In the genomic region with DNA sequence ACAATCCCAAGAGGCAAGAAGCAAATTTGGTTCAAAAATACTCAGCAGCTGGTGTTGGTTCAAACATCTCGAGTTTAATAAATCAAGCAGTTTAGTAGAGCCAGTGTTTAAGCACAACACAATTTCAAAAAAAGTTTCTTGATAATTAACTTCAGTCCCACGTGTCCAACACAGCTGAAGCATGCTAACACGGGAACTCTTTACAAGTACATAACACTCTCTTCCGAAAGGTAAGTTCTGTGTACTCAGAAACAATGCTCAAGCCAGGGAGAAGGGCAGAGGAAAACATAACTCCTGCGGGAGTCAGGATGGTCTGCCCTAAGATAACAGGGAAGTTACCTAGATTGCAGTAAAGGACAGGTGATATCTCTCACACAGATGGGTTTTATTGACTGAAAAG, we compare ENCODE assay signal across 31 mouse cellular contexts.
"Had no signal": no experiment of that assay in that cellular context is flagged by ENCODE, and none has a peak within 500 bp of the region (broad histone marks: within the 10 kb centered on the region; RNA-seq: fewer than 3 reads in every experiment).

No protein-coding gene starts in this region.

- H3K4me1 ChIP-seq: limb, embryonic 10.5 days; limb, embryonic 12.5 days; limb, embryonic 13.5 days; limb, embryonic 15.5 days; liver, embryonic 13.5 days; liver, embryonic 15.5 days; midbrain, embryonic 10.5 days; midbrain, embryonic 12.5 days; midbrain, embryonic 13.5 days; midbrain, embryonic 15.5 days; neural tube, embryonic 12.5 days had no signal

- H3K4me2 ChIP-seq: limb, embryonic 12.5 days; limb, embryonic 13.5 days; limb, embryonic 15.5 days; liver, embryonic 11.5 days; liver, embryonic 12.5 days; liver, embryonic 13.5 days; liver, embryonic 15.5 days; lung, embryonic 14.5 days; lung, embryonic 15.5 days; midbrain, embryonic 12.5 days; midbrain, embryonic 13.5 days; midbrain, embryonic 15.5 days; neural tube, embryonic 12.5 days; neural tube, embryonic 13.5 days had no signal

- ATAC-seq: liver, embryonic 12.5 days; liver, postnatal 0 days; lung, postnatal 0 days; midbrain, embryonic 13.5 days; midbrain, embryonic 15.5 days had no signal

- H3K9ac ChIP-seq: limb, embryonic 12.5 days; limb, embryonic 13.5 days; limb, embryonic 15.5 days; liver, embryonic 12.5 days; liver, embryonic 13.5 days; liver, embryonic 14.5 days; liver, embryonic 15.5 days; liver, postnatal 0 days; lung, embryonic 14.5 days; lung, embryonic 15.5 days; midbrain, embryonic 12.5 days; midbrain, embryonic 13.5 days; midbrain, embryonic 15.5 days; neural tube, embryonic 12.5 days; neural tube, embryonic 13.5 days had no signal

- H3K4me3 ChIP-seq: limb, embryonic 10.5 days; limb, embryonic 12.5 days; limb, embryonic 13.5 days; limb, embryonic 15.5 days; liver, embryonic 12.5 days; liver, embryonic 13.5 days; liver, embryonic 15.5 days; lung, embryonic 15.5 days; megakaryocyte, embryonic 14.5 days; midbrain, embryonic 10.5 days; midbrain, embryonic 12.5 days; midbrain, embryonic 13.5 days; midbrain, embryonic 15.5 days; myocyte; neural tube, embryonic 12.5 days; neural tube, embryonic 13.5 days had no signal

- H3K9me3 ChIP-seq: limb, embryonic 10.5 days; limb, embryonic 12.5 days; limb, embryonic 13.5 days; limb, embryonic 15.5 days; liver, embryonic 12.5 days; liver, embryonic 13.5 days; liver, embryonic 15.5 days; lung, embryonic 15.5 days; megakaryocyte, embryonic 14.5 days; midbrain, embryonic 10.5 days; midbrain, embryonic 12.5 days; midbrain, embryonic 13.5 days; midbrain, embryonic 15.5 days; neural tube, embryonic 12.5 days; neural tube, embryonic 13.5 days had no signal

- DNase-seq: left cerebral cortex, postnatal 4 days; liver; liver, embryonic 13.5 days; liver, postnatal 0 days; lung, adult 18-20 months; lung, adult 2 months; lung, embryonic 14.5 days; lung, postnatal 10 days; lung, postnatal 14 days; lung, postnatal 36 days; lung, postnatal 4 days; midbrain, embryonic 14.5 days had no signal

- H3K36me3 ChIP-seq: limb, embryonic 10.5 days; limb, embryonic 12.5 days; limb, embryonic 13.5 days; limb, embryonic 15.5 days; liver, embryonic 12.5 days; liver, embryonic 13.5 days; liver, embryonic 15.5 days; lung, embryonic 15.5 days; midbrain, embryonic 10.5 days; midbrain, embryonic 12.5 days; midbrain, embryonic 13.5 days; midbrain, embryonic 15.5 days; neural tube, embryonic 12.5 days; neural tube, embryonic 13.5 days had no signal

- H3K27me3 ChIP-seq: limb, embryonic 12.5 days; limb, embryonic 13.5 days; limb, embryonic 15.5 days; liver, embryonic 12.5 days; liver, embryonic 13.5 days; liver, embryonic 15.5 days; lung, embryonic 15.5 days; megakaryocyte, embryonic 14.5 days; midbrain, embryonic 12.5 days; midbrain, embryonic 13.5 days; midbrain, embryonic 15.5 days; neural tube, embryonic 12.5 days; neural tube, embryonic 13.5 days had no signal

- H3K27ac ChIP-seq: limb, embryonic 10.5 days; limb, embryonic 12.5 days; limb, embryonic 13.5 days; limb, embryonic 15.5 days; liver, embryonic 12.5 days; liver, embryonic 13.5 days; liver, embryonic 14.5 days; liver, embryonic 15.5 days; lung, embryonic 15.5 days; macrophage; midbrain, embryonic 10.5 days; midbrain, embryonic 12.5 days; midbrain, embryonic 13.5 days; midbrain, embryonic 15.5 days; neural tube, embryonic 12.5 days; neural tube, embryonic 13.5 days had no signal
